Mouse (Mus musculus) kidney, adult 18-20 months (tissue): ENCODE results near the gene Lmntd1.
A peak's percentile ranks its signal among the peaks of the same experiment; 100 is the strongest.

ENCODE experiments used
- DNase-seq: peaks from one replicate; pipeline ENCODE4 v3.0.0; 2021

Lmntd1 gene

DNA sequence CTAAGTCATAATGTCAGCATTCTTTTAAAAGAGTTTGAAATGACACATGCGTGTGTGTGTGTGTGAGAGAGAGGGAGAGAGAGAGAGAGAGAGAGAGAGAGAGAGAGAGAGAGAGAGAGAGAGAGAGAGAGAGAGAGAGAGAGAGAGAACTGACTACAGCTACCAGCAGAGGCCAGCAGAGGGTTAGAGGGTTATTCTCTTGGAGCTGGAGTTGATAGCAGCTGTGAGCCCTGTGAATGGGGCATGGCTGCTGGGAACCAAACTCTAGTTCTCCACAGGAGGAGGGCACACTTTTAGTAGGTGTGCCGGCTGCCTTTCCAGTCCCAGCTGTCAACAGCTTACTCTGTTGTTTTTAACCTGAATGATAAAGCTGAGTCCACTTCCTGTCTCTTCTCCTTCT is 242.1 kb downstream of the Lmntd1 start:
- DNase-seq: no peak

DNA sequence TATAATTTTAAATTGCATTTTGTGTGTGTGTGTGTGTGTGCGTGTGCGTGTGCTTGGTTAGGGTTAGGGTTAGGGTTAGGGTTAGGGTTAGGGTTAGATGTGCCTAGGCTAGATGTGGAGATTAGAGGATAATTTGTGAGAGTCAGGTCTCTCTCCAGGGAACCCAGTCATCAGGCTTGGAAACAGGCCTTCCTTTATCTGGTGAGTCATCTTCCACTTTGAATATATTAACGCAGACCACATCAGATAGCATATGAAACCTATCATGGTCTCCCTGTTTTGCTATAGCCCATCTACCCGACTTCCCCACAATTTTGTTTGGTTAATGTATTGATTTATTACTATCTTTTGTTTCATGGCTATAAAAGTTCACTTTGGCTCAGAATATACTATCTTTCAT is 242.5 kb downstream of the Lmntd1 start:
- no peak for DNase-seq

DNA sequence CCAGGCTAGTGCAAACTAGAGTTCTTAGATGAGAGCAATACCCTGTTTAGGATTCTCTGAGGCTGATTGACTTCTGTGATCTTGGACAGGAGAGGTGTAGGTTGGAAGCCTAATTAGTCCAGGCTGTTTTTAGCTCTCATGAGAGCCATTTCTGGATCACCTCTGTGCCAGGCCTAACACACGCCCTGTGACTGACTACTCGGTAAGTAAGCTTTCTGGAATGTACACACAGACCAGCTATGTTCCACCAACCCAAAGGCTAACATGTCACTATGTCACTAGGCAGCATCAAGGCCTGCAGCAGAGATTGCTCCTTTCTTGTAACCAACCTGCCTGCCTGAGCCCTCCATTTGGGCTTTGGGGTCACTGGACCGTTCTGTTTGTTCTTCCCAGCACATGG is 243.8 kb downstream of the Lmntd1 start:
- no peak for DNase-seq

DNA sequence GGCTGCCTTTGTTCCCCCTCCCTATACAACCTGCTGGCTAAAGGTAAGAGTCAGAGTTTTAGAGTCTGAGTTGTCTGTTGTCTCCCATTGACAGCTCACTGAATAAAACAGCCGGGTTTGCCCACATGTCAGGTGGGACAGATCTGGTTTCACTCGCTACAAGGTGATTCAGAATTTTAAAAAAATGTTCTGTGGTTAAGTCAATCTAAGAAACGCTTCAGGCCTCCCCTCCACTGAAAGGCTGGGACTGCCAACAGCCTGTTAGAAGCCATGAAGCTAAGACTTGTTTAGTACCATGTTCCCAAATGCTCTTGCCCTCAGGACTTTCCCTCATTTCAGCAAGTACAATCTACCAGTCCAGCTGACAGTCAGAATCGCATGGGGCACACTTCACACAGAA is 244.8 kb downstream of the Lmntd1 start:
- DNase-seq: no peak

DNA sequence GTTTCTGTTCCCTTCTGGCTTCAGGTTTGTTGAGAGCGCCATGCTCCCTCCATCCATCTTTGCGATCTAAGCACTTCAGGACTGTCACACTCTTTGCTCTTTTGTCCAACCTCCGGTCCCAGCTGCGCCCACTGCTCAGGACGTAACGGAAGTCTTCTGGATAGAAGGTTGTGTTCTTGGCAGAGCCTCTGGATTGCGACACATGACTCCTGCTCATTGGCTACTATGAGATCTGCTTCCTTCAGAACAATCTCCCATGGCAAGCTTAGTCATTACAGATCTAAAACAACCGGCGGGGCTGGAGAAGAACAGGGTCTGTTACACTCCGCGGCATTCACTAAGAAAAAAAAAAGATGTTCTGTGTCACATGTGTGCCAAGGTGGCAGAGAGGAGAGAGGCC is 247.6 kb downstream of the Lmntd1 start:
- no peak for DNase-seq

DNA sequence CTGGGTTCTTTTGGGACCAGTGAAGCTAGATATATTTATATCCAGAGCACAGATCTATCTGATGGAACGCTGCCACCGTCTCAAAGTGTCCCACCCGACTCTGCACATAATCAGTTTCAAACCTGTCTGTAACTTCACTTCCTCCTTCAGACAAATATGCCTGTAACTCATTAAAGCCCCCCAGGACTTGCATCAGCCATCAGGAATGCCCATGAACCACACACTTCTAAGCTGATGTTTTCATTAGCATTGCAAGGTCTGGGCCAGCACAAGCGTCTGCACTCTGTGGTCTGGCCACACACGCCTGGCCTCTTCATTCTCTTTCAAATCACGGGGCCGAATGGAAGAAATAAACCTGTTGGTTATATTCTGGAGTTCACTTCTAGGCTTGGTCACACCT is 250.4 kb downstream of the Lmntd1 start:
- DNase-seq: no peak

DNA sequence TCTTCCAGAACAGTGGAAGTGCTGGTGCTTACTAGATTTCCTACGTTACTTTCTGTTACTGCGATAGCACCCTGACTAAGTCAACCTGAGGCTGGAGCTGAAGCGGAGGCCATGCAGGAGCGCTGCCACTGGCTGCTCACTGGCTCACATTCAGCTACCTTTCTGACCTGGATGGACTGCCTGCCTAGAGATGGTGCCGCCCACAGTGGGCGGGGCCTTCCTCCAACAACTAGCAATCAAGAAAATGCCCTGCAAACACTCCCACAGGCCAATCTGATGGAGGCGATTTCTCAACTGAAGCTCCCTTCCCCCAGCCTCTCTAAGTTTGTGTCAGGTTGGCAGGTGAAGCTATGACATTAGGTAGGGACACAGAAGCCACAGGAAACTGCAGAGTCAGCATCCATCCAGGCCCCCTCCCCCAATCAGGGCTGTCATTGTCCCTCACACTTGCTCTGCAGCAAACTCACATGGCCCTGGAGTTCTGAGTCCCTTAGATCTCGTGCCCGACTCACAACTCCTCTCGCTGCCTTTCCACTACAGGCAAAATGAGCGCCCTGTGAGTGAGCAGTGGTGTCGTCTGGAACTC is 252.9 kb downstream of the Lmntd1 start:
- DNase-seq: peak; percentile 28

DNA sequence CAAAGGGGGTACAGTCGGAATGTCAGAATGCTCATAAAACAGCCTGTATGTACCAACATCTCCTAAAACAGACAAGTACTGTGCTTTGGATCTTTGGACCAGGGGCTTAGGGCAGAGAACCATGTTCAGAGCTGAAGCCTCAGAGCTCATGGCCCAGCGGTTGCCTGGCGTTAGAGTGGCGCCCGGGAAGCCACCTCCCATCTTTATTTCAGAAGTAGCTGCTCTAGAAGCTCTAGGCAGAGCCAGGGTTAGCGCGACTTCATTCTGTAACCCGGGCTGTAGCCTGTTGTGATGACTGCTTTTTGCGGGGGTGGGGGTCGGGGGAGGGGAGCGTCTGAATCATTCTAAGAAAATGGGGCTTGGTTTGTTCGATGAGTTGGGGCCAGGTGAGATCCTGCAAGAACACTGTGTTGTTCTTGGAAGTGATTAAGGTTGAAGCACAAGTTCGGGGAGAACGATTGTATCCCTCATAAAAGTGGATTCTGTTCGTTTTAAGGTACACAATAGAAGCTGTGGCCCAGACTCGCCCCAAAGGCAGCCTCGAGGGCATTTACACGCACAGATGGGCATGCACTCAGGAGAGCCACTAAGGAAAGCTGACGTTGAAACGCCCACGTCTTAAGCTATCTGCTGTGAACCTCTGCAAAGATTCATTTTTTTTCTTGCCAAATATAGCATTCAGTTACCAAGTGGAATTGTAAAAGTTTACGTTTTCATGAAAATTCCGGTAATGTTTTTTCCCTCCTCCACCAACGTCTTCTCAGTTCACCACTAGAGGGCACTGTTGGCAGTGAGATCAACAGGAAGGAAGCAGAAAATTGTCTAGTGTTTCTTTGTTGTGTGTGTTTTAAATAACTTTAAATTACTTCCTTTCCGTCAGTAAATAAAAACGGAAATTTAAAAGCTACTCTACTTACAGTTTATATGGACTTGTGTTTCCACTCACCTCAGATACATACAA is 254.4 kb downstream of the Lmntd1 start:
- DNase-seq: peak; percentile 37

DNA sequence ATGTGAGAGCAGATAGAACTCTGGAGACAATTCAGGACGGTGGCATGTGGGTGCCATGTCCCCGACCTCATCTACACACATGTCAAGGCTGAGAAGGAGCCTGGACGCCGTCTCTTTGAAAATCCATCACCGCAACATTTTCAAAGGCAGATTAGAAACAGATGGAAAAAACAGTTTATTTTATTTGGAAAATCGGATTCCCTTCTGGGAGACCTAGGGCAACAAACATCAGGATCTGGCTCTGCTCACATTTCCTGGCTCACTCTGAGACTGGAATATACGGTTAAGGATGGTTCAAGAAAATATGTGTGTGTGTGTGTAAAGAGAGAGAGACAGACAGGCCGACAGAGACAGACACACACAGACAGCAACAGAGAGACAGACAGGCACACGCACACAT is 256.1 kb downstream of the Lmntd1 start:
- DNase-seq: no peak

DNA sequence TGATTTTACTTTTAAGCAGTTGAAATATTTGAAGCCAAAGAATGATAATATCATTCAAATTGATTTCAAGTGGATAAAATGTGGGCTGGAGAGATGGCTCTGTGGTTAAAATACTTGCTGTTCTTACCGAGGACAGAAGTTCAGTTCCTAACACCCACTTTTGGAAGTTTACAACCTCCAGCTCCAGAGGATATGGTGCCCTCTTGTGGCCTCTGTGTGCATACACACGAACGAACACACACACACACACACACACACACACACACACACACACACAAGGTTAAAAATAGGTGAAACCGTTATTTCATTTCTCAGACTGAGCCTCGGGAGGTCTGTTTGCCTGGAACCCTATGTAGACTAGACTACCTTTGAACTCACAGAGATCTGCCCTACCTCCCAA is 260.3 kb downstream of the Lmntd1 start:
- DNase-seq: no peak

DNA sequence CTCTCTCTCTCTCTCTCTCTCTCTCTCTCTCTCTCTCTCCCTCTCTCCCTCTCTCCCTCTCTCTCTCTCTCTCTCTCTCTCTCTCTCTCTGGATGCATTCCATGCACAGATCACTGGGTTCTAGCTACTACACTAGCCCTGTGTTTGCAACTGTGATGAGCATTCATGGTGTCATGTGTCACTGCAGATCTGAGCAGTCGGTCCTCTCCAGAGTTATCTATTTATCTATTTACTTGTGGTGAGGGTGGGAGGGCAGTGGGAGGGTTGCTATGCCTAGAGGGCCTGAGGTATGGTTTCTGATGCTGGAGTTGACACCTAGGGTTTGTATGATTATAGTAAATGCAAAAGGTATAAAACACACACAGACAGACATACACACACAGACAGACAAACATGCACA is 261.4 kb downstream of the Lmntd1 start:
- no peak for DNase-seq

DNA sequence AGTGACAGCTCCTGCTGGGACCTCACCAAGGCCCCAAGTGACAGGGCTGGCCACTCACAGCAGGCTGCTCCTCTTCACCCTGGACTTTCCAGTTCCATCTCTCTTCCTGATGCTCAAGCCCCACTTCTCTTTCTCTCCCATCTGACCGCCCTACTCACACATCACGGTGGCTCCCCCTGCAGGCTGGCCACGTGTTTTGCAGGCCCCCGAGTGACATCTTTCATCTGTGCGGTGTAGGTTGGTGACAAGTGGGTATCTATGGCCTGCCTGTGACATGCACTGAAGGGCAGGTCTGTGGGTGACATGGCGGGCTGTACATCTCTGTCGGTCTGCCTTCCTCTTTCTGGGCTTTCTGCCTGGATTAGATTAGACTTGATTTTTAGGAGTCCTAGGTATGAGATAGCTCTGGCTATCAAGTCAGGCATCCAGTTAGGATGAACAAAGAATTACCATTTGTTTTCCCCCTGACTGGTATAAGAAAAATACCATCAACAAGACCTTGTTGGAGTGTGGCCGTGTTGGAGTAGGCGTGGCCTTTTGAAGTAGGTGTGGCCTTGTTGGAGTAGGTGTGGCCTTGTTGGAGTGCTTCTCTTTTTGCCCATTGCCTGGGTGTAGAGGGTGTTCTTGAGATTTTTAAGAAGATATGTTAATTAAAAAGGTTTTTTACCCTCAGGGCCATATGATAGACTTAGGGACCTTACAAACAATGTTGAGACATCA is 265.8 kb downstream of the Lmntd1 start:
- no peak for DNase-seq

DNA sequence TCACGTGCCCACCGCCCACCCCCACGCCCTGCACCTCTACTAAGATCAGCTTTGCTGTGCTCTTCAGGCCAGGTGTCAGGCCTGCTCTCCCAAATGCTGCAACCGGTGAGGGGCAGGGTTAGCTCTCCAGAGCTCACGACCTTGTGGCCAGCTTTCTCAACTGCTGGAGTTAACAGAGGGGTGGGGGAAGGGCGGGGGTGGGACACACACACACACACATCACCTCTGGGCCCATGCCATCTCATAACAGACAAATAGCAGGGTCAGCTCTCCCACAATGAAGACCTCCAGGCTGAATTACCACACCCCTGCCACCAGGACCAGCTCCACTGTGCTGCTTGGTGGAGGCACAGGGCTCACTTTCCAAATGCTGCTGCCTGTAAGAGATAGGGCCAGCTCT is 266.5 kb downstream of the Lmntd1 start:
- DNase-seq: no peak

DNA sequence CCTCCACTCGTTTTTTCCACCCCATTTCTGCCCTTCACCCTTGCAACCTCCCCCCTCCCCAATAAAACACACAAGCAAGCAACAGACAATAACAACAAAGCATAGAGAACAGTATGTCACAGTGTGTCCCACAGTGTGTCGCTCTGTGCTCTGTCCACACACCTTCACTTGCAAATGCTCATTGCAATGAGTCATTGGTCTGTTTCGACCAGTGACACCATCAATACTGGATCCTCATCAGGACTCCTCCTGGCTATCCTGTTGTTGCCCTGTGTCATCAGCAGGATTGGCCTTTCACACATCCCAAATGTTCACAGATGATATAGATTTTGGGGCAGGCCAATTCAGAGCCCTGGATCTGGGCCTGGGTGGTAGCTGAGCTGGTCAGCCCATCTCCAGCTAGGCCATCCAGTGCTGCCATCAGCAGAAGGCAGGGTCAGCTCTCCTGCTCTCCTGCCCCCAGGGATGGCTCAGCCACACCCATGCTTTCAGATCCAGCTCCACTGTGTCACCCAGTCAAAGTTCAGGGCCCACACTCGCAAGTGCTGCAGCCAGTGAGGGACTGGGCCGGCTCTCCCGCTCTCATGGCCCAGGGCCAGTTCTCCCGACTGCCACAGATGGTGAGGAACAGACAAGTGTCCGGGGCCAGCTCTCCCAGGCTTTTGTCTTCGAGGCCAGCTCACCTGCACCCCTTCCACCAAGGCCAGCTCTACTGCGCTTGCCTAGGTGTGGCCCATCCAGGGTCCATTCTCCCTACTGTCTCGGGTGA is 267.1 kb downstream of the Lmntd1 start:
- DNase-seq: peak; percentile 28

DNA sequence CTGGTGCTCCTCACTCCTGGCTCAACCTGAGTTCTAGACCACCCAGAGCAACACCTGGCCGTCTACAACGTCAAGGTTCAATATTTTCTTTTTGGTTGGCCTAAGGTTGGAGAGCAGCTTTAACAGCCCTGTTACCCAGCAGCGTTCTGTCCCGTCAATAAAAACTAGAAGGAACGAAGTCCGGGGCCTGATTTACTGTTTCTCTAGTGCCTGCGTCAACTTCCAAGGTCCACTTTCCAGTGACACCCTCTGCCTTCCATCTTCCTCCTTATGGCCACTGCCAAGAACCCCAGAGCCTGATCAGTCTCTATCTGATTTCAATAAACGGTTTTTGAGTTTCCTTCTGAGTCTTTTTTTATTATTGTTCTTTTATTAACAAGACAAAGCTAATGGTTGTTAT is 267.8 kb downstream of the Lmntd1 start:
- DNase-seq: no peak

DNA sequence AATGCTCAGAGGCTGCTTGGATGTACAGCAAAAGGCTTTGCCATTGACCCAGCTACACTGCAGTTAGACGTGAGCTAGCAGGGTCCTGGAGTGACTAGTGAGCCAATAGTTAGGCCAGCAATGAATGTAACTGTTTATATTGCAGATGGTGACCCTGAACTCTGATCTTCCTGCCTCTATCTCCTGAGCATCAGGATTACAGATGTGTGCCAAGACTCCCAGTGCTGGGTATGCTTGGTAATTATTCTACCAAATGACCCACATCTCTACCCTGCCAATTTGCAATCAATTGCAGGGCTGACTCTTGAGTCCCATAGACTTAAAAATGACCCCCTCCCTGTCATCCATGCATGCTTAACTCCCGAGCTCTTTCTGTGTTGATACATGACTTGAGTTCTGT is 269.4 kb downstream of the Lmntd1 start:
- no peak for DNase-seq

DNA sequence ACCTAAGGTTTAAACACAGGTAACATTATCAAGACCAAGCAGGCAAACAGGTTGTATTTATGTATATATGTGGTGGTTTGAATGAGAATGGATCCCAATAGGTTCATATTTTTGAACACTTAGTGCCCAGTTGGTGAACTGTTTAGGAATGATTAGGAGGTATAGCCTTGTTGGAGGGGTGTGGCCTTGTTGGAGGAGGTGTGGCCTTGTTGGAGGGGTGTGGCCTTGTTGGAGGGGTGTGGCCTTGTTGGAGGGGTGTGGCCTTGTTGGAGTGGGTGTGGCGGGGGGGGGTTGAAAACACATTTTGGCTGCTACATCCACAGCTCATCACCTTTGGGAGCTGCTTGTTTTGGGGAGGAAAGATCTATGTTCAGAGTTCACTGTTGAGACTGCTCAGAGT is 270.7 kb downstream of the Lmntd1 start:
- DNase-seq: no peak

DNA sequence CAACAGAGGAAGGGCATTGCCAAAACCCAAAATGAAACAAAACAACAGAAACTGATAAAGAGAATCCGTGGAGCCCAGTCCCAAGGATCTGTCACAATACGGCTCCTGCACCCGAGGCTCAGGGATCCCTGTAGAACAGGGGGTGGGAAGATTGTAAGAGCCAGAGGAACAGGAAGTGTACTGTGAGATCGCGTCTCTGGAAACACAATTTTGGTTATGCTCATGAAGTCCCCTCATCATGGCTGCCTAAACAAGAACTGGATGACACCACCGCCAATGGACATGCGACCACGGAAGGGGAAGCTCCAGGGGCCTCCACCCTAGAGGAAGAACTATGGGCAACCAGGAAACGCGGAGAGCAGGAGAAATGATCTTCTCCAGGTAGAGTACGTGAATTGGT is 271.3 kb downstream of the Lmntd1 start:
- DNase-seq: no peak

DNA sequence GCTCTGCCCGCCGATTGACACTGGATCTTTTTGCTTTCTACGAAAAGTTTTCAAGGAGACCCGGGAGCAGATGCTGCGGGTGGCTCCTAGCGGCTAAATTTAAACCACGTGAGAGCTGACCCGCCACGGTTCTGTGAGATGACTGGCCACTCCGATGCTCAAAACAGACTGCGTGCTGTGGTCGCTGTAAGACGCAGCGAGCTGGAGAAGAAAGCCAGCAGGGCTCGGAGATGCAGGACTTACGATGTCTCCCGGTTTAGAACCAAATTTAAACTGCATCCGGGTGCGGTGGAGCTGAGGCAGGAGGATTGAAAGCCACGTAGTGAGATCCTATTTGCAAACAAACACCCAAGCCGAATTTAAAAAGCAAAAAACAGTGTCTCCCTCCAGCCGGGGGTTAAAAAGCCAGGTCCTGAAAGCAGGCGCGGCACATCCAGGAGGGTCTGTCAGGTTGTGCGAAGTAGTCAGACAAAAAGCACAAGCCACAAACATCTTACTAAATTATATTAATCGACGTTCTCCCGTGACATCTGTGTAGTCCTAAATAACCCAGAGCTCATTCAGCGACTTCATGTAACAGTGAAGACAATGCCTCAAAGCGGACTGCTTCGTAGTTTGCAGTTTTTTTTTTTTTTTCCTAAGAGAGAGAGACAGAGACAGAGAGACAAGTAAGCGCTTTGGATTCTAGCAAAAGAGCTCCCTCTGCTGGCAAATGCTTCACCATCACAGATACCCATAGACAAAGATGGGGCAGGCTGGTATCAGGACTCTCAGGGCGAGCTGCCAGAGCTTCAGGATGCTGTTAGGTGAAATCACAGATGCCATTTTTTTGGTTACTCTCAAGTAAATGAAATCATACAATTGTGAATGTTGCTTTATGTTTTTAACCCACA is 272.6 kb downstream of the Lmntd1 start:
- DNase-seq: peak; percentile 81

DNA sequence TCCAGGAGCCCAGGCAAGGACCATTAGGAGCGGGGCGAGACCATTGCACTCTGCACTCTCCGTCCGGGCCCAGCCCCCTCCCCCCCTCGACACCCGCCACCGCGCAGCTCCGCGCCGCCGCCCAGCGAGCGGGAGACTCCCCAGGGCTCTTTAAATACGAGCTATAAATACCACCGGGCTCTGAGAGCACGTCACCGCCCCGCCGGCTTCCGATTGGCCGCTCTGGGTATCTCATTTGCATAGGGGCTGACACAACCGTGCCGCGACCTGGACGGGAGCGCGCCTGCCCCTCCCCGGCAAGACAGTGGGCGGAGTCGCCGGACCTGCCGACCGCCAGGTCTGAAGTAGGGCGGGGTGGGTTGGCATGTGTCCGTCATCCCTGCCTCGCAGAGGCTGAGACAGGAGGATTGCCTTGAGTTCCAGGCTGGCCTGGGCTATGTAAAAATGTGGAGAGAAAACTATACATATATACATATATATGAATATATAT is 273.4 kb downstream of the Lmntd1 start:
- DNase-seq: peak; percentile 96

DNA sequence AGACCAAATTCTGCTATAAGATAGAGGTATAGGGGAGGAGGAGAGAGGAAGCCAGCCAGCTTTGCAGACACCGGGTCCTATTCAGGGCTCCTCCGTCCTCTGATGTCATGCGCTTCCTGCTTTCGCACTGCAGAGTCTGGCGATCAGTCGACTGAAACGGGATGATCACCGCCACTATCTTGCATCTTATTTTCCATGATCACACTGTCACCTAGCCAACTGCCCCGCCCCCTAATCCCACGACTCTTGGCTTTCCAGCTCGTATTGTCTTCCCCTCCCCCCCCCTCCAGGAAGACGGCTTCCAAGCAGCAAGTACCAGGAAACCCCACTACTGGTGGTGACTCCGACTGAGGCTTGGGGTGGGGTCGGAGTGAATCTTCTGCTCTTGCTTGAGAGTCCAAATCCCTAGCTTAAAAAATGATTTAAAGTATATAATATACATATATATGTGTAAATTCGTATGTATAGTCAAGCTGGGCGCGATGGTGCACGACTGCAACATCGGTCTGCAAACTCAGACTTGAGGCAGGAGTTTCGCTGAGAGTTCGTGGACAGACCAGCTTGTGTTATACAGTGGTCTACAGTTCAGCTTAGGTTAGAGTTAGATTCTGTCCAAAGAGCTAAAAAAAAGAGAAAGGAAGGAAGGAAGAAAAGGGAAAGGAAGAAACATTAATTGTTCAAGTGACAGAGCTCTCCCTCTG is 274.0 kb downstream of the Lmntd1 start:
- DNase-seq: peak; percentile 78
